In genomic region chr9:101413071-101413633, GRCm38 (mm10) we compare ENCODE assay signal across 15 mouse cellular contexts.
DNase-seq lines count a peak whose midpoint lies in the region; ATAC-seq and TF ChIP-seq lines count a peak whose summit lies in the region.
"Had no signal": no experiment of that assay in that cellular context is flagged by ENCODE, and none has a peak within 500 bp of the region (broad histone marks: within the 10 kb centered on the region; RNA-seq: fewer than 3 reads in every experiment).

No protein-coding gene starts in this region.

- no peak overlapping the region for H3K4me2 ChIP-seq in kidney, postnatal 0 days (ENCODE audit: low read length)
- no peak overlapping the region for H3K4me2 ChIP-seq in heart, postnatal 0 days (ENCODE audit: low read depth, low read length)
- H3K4me2 ChIP-seq in intestine, embryonic 16.5 days (ENCODE audit: low read depth, low read length) = no peak overlapping the region
- H3K4me2 ChIP-seq: heart, embryonic 15.5 days; limb, embryonic 12.5 days; lung, embryonic 15.5 days had no signal

- no peaks in the 10 kb centered on the region for H3K4me1 ChIP-seq in kidney, postnatal 0 days (replicated peaks; ENCODE audit: insufficient read depth, low read length)
- H3K4me1 ChIP-seq in heart, postnatal 0 days (ENCODE audit: control insufficient read depth, insufficient read depth) = no peaks in the 10 kb centered on the region
- no peaks in the 10 kb centered on the region for H3K4me1 ChIP-seq in intestine, embryonic 16.5 days (ENCODE audit: control insufficient read depth, insufficient read depth, low read length)
- H3K4me1 ChIP-seq: lung, embryonic 15.5 days had no signal

- no peak overlapping the region for H3K27ac ChIP-seq in kidney, postnatal 0 days
- no peak overlapping the region for H3K27ac ChIP-seq in heart, postnatal 0 days (ENCODE audit: low read depth)
- H3K27ac ChIP-seq in intestine, embryonic 16.5 days (ENCODE audit: low read length) = no peak overlapping the region
- H3K27ac ChIP-seq: heart, embryonic 15.5 days; limb, embryonic 12.5 days; lung, embryonic 15.5 days had no signal

- H3K9me3 ChIP-seq in kidney, postnatal 0 days (replicated peaks; ENCODE audit: low read length) = no peaks in the 10 kb centered on the region
- H3K9me3 ChIP-seq in heart, postnatal 0 days (replicated peaks; ENCODE audit: control insufficient read depth, low read length) = no peaks in the 10 kb centered on the region
- H3K9me3 ChIP-seq in intestine, embryonic 16.5 days (ENCODE audit: control insufficient read depth, low read length) = no peaks in the 10 kb centered on the region
- H3K9me3 ChIP-seq: heart, embryonic 15.5 days; limb, embryonic 12.5 days; lung, embryonic 15.5 days had no signal

- no peak overlapping the region for H3K4me3 ChIP-seq in kidney, postnatal 0 days (replicated peaks; ENCODE audit: low read depth, low read length)
- H3K4me3 ChIP-seq in heart, postnatal 0 days (ENCODE audit: low read depth, low read length) = no peak overlapping the region
- no peak overlapping the region for H3K4me3 ChIP-seq in intestine, embryonic 16.5 days (ENCODE audit: low read length)
- H3K4me3 ChIP-seq: heart, embryonic 15.5 days; limb, embryonic 12.5 days; lung, embryonic 15.5 days had no signal

- 66% methylated on average over 3 of the region's 3 CpGs for WGBS in kidney, postnatal 0 days
- WGBS in heart, postnatal 0 days = 47% methylated on average over 3 of the region's 3 CpGs
- 83% methylated on average over 3 of the region's 3 CpGs for WGBS in intestine, embryonic 16.5 days

- 0 out of 2 replicates have a peak, but pooled peaks have one; percentile 21 for ATAC-seq in kidney, postnatal 0 days (replicated peaks; ENCODE audit: low FRiP score, low read depth)
- peak; percentile 41 for ATAC-seq in heart, postnatal 0 days (ENCODE audit: insufficient read depth, low read depth)
- no peak for ATAC-seq in intestine, embryonic 16.5 days
- ATAC-seq: forebrain, embryonic 14.5 days had no signal

- no peaks in the 10 kb centered on the region for H3K36me3 ChIP-seq in kidney, postnatal 0 days (ENCODE audit: insufficient read depth, low read length)
- H3K36me3 ChIP-seq in heart, postnatal 0 days (replicated peaks; ENCODE audit: control insufficient read depth, insufficient read depth, low read length) = no peaks in the 10 kb centered on the region
- no peaks in the 10 kb centered on the region for H3K36me3 ChIP-seq in intestine, embryonic 16.5 days (ENCODE audit: control insufficient read depth, insufficient read depth, low read length)
- H3K36me3 ChIP-seq: heart, embryonic 15.5 days; limb, embryonic 12.5 days; lung, embryonic 15.5 days had no signal

- H3K27me3 ChIP-seq in kidney, postnatal 0 days (ENCODE audit: insufficient read depth, low read length) = no peaks in the 10 kb centered on the region
- H3K27me3 ChIP-seq in heart, postnatal 0 days (ENCODE audit: control insufficient read depth, insufficient read depth, low read length) = no peaks in the 10 kb centered on the region
- no peaks in the 10 kb centered on the region for H3K27me3 ChIP-seq in intestine, embryonic 16.5 days (replicated peaks; ENCODE audit: control insufficient read depth, insufficient read depth, low read length)
- H3K27me3 ChIP-seq: heart, embryonic 15.5 days; limb, embryonic 12.5 days; lung, embryonic 15.5 days had no signal

- no peak for TF ChIP-seq EP300 in heart, postnatal 0 days (IDR thresholded peaks at IDR 0.05; ENCODE audit: low read depth)

- no peak for TF ChIP-seq CTCF in kidney, postnatal 0 days (IDR thresholded peaks at IDR 0.05; ENCODE audit: low read depth)
- no peak for TF ChIP-seq CTCF in heart, postnatal 0 days (IDR thresholded peaks at IDR 0.05; ENCODE audit: low read depth)

- DNase-seq in adrenal gland, adult 2 months = peak; percentile 74
- no peak for DNase-seq in adrenal gland, postnatal 4 days (ENCODE audit: low spot score in 2 of 2)
- no peak for DNase-seq in kidney, postnatal 0 days (ENCODE audit: low spot score)
- no peak for DNase-seq in kidney, adult 8-10 months
- DNase-seq in adrenal gland, postnatal 25 days = peak; percentile 25
- DNase-seq in heart, postnatal 0 days (ENCODE audit: low spot score) = no peak
- DNase-seq in lung, postnatal 4 days = no peak
- DNase-seq: cerebellum, adult 11 months; midbrain, embryonic 14.5 days; thymus, adult 2 months had no signal

- no peak overlapping the region for H3K9ac ChIP-seq in kidney, postnatal 0 days (ENCODE audit: low read depth, low read length)
- H3K9ac ChIP-seq in heart, postnatal 0 days (replicated peaks; ENCODE audit: low read depth, low read length) = no peak overlapping the region
- H3K9ac ChIP-seq in intestine, embryonic 16.5 days (ENCODE audit: low read depth, low read length) = no peak overlapping the region
- H3K9ac ChIP-seq: heart, embryonic 15.5 days; limb, embryonic 12.5 days; lung, embryonic 15.5 days had no signal

Comparison
In these comparisons a context has a peak if more than half of its experiments do, and no peak if none do; other contexts are left out.
1. DNase-seq: peak in adrenal gland, adult 2 months (single experiment) and adrenal gland, postnatal 25 days (single experiment); none in adrenal gland, postnatal 4 days (0 of 2), kidney, postnatal 0 days (single experiment), kidney, adult 8-10 months (0 of 2), heart, postnatal 0 days (single experiment) and lung, postnatal 4 days (0 of 2).